Mouse (Mus musculus) CD4-positive helper T cell, adult 2 months (primary cell): ENCODE results near the gene Tmem143.

ENCODE experiments used
- DNase-seq: peaks from one replicate; pipeline ENCODE4 v3.0.0-alpha.2; 2012; ENCODE audit warnings: low read depth, missing footprints, low spot score

Tmem143 gene

DNA sequence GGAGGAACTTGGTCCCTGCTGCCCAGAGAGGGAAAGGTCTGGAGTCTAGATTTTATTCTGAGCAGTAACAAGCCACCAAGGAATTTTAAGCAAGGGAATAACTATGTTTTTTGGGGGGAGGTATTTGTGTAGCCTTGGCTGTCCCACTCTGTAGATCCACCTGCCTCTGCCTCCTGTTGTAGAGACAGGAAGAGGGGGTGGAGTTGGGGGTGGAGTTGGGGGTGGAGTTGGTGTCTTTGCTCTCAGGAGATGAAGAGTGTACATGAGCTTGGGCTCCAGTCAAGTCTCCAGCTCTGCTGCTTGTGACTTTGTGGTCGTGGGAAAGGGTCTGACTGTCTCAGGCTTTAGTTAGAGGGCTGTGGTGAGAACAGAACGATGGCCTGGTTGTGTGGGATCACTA is 15.7 kb upstream of the Tmem143 start:
- no peak for DNase-seq

DNA sequence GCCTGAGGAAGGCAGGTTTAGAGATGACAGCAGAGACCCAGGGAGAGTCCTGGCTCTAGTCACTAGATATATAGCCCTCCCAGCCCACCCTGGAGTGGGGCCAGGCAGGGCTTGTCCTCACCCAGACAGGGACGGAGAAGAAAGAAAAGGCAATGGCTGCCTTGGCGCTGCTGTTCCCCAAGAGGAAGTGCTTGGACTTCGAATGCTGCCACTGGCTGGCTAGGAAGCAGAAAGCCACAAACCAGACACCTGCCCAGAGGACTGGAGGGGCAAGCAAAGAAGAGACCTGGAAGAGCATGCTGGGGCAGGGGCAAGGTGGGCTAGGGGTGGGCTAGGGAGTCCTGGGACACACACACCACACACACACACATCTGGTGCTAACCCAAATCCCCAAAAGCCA is 9.5 kb upstream of the Tmem143 start:
- no peak for DNase-seq

DNA sequence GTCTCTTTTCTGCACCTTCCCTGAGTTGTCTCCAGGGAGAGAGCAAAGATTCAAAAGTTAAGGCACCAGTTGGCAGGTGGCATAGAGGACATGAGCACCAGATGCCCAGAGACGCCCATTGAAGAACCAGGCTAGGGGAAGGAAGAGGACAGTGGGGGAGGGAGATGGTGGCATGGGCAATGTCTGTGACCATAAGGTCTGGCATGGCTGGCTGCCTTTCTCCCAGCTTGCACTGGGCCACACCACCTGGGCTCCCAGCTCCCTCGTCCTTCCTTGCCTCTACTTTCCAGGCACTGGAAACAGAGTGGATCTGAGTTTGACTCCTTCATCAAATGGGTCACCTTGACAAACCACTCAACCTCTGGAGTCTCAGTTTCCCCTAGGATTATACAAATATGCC is 4.1 kb upstream of the Tmem143 start:
- no peak for DNase-seq

DNA sequence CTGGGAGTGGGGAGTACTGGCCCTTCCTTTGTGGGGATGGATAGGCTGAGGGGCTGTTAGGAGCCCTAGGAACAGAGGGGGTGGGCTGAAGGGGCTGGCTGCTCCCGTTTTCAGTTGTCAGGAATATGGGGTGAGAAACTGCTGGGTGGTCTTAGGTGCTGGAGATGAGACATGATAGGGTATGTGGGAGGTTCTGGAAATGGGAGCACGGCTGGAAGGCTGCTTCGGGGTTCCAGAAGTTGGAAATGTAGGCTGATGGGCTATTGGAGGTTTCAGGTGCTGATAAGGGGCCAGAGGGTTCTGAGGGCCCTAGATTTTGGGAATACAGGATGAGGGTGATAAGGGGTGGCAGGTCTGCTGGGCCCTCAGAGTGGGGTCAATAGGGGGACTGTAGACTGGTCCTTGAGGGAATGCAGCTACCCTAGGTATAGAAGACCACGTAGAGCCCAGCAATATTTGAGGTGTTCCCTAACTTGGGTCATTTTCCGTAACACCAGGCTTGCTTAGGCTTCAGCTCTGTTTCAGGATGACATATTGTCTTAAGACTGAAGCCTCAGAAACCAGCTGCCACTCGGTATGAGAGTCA is 717 bp upstream of the Tmem143 start:
- no peak for DNase-seq

DNA sequence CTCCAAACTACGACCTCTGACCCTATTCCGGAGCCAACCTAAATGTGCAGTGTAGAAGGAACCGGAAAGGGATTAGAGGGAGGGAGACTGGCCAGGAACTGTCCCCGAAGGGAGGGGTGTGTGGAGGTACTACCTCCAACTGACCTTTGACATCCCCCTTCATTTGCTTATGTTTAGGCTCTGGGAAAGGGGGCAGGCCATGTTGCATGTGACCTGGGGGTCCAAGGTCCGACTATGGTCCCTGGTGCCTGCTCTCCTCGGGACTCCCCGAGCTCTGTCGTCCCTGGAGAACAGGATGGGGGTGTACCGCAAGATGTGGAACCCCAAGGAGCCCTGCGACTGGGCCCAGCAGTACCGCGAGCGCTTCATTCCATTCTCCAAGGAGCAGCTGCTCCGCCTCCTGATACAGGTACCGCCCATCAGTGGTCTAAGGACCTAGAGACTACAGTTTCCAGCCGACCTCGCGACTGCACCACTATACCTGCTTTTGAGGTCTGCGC is 567 bp downstream of the Tmem143 start:
- peak; percentile 68 for DNase-seq

DNA sequence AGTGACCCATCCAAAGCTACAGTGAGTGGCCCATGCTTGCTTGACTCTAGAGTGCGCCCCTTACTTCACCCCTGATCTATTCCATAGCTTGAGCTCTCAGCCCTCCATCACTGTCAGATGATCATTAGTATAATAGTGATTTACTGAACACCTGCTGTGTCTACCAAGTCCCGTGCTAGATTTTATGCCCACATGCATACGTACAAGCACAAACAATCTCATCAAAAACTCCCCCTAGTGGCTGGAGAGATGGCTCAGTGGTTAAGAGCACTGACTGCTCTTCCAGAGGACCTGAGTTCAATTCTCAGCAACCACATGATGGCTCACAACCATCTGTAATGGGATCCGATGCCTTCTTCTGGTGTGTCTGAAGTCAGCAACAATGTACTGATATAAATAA is 1.4 kb downstream of the Tmem143 start:
- peak; percentile 76 for DNase-seq

DNA sequence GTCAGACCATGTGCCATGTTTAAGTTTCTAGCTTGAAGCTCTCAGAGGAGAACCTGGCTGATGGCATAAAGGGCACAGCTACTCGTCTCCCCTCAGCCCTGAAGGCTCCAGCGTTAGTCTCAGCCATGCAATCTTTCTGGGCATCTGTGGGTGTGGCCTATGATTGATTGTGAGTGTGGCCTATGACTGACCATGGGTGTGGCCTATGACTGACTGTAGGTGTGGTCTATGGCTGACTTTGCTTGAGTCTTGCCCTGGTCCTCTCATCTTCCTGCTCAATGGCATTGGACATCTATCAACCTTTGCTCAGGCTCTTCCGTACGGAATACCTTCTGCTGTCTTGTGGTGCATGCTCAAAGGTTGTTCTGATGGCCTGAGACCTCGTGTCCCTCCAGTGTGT is 4.8 kb downstream of the Tmem143 start:
- DNase-seq, result no peak

DNA sequence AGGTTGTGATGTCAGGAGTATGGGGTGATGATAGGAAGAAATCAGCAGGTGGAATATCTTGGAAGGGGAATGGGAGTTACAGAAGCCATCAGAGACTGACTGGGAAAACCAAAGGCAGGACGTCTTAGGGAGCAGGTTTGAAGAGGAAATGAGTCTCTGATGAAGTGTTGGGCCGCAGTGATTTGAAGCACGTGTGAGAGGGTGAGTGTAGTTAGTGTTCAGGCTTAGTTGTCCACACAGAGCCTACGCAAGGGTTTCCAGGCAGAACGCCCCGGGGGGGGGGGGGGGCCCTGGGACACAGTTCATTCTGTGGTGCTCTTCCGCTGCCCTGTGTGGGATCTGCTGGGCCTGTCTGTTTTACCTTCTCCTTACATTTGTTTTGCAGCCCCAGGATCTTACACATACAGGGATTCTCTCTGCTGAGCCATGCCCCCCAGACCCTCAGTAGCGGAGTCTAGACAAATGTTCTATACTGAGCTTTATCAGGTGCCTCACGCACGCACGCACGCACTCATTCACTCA is 5.8 kb downstream of the Tmem143 start:
- DNase-seq, result no peak

DNA sequence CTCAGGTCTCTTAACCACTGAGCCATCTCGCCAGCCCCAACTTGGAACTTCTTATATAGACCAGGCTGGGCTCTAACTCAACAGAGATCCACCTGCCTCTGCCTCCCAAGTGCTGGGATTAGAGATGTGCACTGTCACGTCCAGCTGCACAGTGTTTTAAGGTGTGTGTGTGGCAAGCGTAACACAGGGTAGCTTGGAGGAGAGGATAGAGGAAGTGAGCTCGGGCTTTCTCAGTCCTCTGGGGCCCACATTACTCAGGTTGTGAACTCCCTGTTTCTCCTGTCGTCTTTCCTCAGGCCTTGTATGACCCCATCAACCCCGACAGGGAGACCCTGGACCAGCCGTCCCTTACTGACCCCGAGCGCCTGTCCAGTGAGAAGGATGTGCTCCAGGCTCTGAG is 9.9 kb downstream of the Tmem143 start:
- DNase-seq, result no peak

DNA sequence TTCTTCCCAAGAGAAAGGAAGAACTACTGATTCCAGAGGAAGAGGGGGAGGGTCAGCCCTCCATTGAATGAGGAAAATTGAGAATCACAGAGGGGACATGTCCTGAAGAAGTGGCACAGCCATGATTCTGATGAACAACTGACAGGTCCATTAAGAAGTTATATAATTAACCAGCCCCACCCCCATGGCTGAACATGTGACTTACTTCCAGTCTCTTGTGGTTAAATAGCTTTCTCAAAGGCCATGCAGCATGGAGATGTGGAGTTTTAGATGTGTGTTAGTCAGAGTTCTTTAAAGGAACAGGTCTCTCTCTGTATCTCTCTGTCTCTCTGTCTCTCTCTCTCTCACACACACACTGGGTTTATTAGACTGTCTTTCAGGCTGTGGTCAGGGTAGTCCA is 11.6 kb downstream of the Tmem143 start:
- no peak for DNase-seq

DNA sequence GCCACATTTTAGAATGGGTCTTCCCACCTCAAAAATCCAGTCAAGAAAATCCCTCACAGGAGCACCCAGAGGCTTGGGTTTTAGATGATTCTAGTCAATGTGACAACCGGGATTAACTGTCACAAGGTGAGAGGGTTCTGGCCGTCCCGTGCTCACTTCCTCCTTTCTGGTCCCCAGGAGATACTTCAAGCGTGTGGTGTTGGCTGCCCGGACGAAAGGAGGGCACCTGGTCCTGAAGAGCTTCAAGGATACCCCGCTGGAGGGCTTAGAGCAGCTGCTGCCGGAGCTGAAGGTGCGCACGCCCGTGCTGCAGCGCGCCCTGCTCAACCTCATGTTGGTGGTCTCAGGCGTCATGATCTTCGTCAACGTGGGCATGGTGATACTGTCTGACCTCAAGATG is 12.4 kb downstream of the Tmem143 start:
- no peak for DNase-seq

DNA sequence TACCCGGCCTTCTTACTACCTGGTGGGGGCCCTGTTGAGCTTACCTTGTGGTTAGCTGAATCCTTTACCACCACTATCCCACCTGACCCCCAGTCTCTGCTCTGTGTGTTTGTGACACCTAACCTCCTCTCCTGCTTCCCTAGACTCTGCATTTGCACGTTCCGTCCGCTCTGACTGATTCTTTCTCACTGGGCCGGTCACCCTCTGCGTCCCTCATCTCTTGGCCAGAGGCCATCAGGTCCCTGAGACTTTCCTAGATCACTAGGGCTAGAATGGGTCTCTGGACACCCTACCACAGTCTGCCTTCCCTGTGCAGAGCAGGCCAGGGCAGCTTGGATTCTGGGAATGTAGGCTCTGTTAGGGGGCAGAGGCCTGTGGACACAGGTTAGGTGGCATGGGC is 17.3 kb downstream of the Tmem143 start:
- DNase-seq, result no peak

DNA sequence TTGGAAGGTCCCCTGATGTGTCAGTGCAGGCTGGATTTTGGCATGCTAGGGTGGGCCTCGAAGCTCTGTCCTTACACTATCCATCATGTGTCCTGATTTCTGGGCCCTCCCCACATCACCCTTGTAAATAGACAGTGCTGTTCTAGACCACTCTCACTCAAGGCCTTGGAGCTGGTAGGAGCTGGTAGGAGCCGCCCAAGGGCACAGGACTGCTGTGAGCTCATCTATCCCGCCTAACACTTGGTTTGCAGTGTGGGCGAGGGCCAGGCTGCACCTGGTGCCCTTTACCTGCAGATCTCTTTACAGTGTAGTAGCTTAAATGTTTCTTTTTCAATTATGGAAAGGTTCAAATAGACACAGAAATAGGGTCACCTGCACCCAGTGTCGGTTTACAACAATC is 18.3 kb downstream of the Tmem143 start:
- DNase-seq, result no peak

DNA sequence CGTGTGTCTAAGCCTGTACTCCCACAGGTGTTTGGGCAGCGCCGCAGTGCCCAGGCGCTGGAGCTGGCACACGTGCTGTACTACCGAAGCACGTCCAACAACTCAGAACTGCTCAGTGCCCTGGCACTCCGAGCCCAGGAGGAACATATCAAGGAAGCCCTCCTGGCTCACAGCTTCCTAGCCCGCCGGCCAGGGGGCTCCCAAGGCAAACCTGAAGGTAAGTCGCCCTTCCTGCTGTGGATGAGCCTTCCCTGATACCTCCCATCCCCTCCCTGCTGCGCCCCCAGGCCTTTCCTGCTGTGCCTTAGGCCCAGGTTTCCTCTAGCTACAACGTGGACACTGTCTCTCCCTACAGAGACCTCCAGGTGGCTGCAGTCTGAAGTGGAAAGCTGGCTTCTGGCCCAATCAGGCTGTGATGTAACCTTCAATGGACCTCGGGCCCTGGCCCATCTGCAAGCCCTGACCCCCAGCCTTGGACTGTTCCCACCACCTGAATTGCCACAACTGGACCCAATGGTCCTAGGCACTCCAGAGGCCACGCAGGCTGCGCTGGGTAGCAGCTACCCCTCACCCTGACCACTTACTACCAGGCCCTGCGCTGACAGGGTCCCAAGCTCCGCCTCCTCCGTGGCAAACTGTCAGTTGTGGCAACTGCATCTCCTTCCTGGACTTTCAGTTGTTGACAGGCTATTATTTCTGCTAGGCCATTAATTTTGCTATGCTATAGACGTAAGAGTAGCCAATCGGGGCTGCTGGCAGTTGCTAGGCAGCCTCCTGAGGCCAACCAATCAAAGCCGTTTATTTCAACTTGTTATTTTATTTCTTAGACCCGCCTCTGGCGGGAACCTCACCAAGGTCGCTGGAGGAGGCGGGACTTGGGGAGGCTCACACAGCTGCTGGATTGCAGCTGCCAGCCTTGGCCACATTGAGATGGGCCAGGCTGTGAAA is 19.6 kb downstream of the Tmem143 start:
- DNase-seq, result peak; percentile 91

DNA sequence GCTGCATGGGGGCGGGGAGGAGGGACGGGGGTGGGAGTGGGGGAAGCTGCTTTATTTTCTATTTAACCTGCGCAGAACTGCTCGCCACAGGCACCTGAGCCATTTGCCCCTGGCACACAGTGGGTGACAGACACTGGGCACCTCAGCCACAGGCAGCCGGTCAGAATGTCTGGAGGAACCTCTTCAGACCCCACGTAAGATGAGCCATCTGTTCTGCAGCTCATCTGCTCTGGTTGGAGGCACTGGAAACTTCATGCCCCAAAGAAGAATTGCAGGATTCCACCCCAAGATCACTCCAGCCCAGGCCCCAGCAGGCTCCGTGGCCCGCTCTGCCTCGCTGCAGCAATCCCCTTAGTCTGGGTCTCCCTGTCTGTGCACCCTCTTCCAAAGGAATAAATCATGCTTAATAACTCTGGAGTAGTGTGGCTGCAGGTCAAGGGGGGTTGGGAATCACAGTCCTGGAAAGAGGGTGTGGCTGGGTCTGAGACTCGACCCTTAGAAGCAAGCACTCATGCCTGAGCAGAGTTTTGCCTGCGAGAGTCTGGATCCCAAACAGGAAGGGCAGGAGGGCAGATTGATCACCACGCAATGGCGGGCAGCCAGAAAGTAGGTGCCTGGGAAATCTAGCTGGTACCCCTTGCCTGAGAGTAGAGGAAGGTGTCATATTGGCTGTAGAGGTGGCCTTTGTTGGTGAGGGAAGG is 20.4 kb downstream of the Tmem143 start:
- no peak for DNase-seq

DNA sequence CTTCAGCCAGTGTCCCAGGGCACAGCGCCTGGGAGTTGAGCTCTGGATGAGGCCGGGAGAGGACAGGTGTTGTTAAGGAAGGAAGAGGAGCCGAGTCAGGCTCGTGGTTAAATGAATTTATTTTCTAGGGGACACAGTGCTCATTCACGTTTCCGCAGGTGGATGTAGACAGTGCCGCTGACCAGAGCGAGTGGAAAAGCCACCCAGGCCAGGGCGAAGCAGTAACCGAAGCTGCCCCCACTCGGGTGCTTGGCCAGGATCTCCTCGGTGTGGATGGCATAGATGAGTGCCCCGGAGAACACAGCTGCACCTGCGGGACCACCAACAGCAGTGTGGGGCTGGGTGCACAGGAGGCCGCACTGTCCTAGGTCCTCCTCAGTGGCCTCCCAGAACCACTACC is 21.2 kb downstream of the Tmem143 start:
- DNase-seq, result no peak

DNA sequence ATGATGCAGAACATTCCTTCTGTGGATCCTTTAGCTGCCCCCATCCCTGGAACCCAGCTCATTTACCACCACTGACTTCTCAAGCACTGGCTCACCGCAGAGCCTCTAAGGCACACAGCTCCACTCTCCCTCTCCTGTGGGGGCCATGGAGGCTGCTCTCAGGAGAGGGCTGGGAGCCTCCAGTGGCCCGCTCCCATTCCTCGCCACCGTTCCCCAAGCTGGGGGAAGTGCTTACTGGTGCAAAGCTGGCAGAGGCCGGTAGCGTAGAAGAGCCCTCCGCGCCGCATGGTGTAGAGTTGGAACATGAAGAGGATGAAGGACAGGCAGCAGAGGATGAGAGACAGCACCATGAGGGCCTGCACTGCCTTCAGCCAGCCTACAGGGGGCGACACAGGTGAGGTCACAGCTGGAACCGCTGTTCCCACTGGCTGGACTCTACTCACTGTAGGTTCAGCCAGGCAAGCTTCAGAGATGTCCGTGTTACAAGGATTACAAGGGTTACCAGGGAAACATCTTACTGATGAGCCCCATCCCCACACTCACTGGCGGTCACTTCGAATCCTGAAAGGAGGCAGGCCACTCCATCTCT is 22.4 kb downstream of the Tmem143 start:
- peak; percentile 29 for DNase-seq

DNA sequence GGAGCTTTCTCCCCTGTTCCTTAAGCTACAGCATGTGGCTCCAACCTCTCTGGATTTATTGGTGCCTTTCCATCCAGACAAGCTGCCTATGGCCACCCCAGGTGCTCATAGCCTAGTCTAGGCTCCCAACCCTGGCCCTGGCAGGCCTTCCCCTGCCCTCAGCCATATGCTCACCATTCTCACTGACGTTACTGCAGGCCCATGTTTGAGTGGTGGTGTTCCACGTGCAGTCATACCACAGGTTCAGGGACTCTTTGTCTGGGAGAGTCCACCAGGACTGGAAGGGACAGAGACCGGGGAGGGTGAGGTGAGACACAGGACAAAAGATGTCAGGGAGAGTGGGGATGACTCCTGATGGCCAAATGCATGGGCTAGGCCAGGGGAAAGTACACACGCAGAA is 23.0 kb downstream of the Tmem143 start:
- DNase-seq, result no peak

DNA sequence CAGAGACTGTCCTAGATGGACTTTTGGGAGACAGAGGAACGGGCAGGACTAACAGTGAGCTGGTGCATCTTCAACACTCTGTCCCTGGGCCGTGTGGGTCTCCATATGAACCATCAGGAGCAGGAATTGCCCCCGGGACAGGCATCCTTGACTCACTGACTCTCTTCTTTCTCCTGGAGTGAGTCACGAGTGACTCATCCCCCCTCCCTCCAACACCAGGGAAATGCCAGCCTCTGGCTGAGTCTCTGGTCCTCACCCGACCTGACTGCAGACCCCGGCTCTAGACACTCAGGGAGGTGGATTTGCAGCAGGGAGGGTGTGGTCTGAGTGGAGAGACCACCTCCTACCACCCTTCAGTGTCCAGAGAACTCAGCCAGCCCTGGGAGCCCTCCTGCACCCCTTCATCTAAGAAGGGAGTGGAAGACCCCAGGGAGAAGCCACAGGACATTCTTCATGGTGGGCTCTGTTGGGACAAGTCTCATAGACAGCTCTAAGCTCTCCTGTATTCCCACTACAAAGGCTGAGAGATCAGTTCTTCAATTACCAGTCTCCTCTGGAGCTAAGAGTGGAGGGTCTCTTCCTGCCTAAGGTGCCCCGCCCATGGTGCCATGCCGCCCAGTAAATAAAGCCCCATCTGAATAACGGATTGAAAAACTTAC is 24.0 kb downstream of the Tmem143 start:
- peak; percentile 42 for DNase-seq

DNA sequence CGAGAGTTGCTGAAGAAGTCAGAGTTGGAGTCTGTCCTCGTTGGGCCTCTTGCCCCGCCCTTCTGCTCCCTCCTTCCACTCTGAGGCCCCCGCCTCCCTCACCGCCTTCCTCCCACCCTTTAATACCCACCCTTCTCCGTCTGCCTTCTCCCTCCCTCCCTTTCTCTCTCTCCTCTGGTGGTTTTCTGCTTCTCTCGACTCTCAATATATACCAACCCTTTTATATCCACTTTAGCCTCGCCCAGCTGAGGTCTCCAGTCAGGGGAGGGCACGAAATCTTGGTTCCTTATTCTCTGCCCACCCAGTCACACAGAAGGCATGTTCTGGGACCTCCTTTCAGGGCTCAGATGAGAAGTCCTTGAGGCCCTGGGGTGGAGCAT is 24.5 kb downstream of the Tmem143 start, which contains the start of gene Emp3:
Gene Emp3, minus strand, starts transcription at position 163 of the 380 bp plus-strand sequence.
- DNase-seq, result peak; percentile 83

DNA sequence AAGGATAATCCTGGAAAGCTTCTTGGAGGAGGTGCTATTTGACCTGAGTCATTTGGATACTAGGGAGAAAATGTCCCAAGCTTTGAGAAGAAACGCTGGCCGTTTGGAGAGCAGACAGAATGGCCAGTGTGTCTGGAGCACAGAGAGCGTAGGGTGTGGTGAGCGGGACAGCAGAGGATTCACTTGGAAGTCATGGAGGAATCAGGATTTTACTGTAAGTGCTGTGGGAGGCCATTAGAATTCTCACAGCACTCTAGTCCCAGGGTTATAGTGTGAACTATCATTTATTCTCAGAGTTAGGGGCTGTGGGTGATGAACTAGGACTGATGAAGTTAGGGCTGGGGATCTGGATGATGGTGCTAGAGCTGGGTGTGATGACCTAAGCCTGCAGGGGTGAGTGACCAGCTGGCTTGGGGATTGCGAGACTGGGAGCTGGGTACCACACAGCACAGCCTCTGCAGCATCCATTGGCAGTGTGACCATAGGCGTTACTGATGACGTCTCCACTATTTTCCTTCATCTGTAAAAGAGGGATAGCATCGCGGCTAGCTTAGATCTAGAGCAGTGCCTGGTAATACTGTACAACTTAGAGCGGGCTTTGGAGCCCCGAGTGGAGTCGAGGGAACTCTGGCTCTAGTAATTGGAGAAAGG is 25.3 kb downstream of the Tmem143 start:
- DNase-seq, result peak; percentile 38
